Mouse (Mus musculus) MEL (cell line): ENCODE measurements around the gene Shox2. TPM values are rescaled to one million over a fixed set of nuclear protein-coding genes. Genes with fewer than 3 reads are reported as not detected.

Source experiments
- DNase-seq: peaks from one replicate; pipeline ENCODE4 v3.0.0; 2011; ENCODE audit warnings: low read depth, low spot score
- H3K27ac ChIP-seq: 2 replicates; pipeline ENCODE4 v1.5.1; 2012; ENCODE audit warnings: low read depth, mild to moderate bottlenecking, control low read depth, low read length, moderate library complexity; ENCODE audit not compliant: control insufficient read depth
- H3K27me3 ChIP-seq, 2 experiments: fragments of 150-350 bp in 1 of 2; sonication (generic) in 1 of 2; 2 replicates each; pipeline ENCODE4 v1.6.1; 2012; ENCODE audit warnings: low read length in 2 of 2, mild to moderate bottlenecking in 2 of 2, improper control_type of control experiment in 1 of 2, moderate library complexity in 1 of 2; ENCODE audit not compliant: insufficient read depth in 2 of 2, control insufficient read depth in 1 of 2
- H3K36me3 ChIP-seq, 2 experiments: 2 replicates each; pipeline ENCODE4 v1.6.1; 2012 to 2014; ENCODE audit warnings: low read length in 2 of 2, improper control_type of control experiment in 1 of 2, inconsistent platforms in 1 of 2, mild to moderate bottlenecking in 1 of 2; ENCODE audit not compliant: insufficient read depth in 2 of 2, control insufficient read depth in 1 of 2
- H3K4me1 ChIP-seq, 2 experiments: fragments of 150-350 bp in 1 of 2; sonication (generic) in 1 of 2; 2 replicates each; pipeline ENCODE4 v1.6.1; 2012; ENCODE audit warnings: low read length in 2 of 2, improper control_type of control experiment in 1 of 2, mild to moderate bottlenecking in 1 of 2; ENCODE audit not compliant: insufficient read depth in 2 of 2, control insufficient read depth in 1 of 2
- H3K4me3 ChIP-seq, 2 experiments: fragments of 150-350 bp in 1 of 2; sonication (generic) in 1 of 2; 2 replicates each; pipeline ENCODE4 v1.5.1; 2012; ENCODE audit warnings: low read depth in 2 of 2, low read length in 2 of 2, mild to moderate bottlenecking in 2 of 2, moderate library complexity in 2 of 2, control low read depth in 1 of 2, improper control_type of control experiment in 1 of 2; ENCODE audit not compliant: control insufficient read depth in 1 of 2, insufficient read depth in 1 of 2
- H3K79me2 ChIP-seq: 2 replicates; pipeline ENCODE4 v1.6.1; 2012; ENCODE audit warnings: mild to moderate bottlenecking, low read length, moderate library complexity; ENCODE audit not compliant: control insufficient read depth, poor library complexity, insufficient read depth
- H3K9ac ChIP-seq: 2 replicates; pipeline ENCODE4 v1.6.1; 2012; ENCODE audit warnings: low read depth, mild to moderate bottlenecking, control low read depth, low read length, moderate library complexity; ENCODE audit not compliant: control insufficient read depth, poor library complexity, severe bottlenecking
- H3K9me3 ChIP-seq: fragments of 150-350 bp; sonication (generic); replicated peaks from 2 replicates; pipeline ENCODE4 v1.6.1; 2012; ENCODE audit warnings: mild to moderate bottlenecking, low read length, improper control_type of control experiment, moderate library complexity; ENCODE audit not compliant: insufficient read depth
- BHLHE40 ChIP-seq: IDR thresholded peaks from 2 replicates; pipeline ENCODE4 v1.6.1; 2012; ENCODE audit warnings: low read depth, mild to moderate bottlenecking, inconsistent platforms, low read length, improper control_type of control experiment, borderline replicate concordance
- E2F4 ChIP-seq: IDR thresholded peaks from 2 replicates; pipeline ENCODE4 v1.6.1; 2011; ENCODE audit warnings: low read depth, low read length, improper control_type of control experiment, borderline replicate concordance
- ELF1 ChIP-seq: IDR thresholded peaks from 2 replicates; pipeline ENCODE4 v1.6.1; 2014; ENCODE audit warnings: low read depth, mild to moderate bottlenecking, inconsistent platforms, low read length, improper control_type of control experiment, moderate library complexity
- EP300 ChIP-seq, 2 experiments: IDR thresholded peaks; 2 replicates each; pipeline ENCODE4 v1.6.1; 2011; ENCODE audit warnings: improper control_type of control experiment in 2 of 2, low read length in 2 of 2, low read depth in 1 of 2, mild to moderate bottlenecking in 1 of 2
- ETS1 ChIP-seq: IDR thresholded peaks from 2 replicates; pipeline ENCODE4 v1.6.1; 2012; ENCODE audit warnings: low read depth, mild to moderate bottlenecking, inconsistent platforms, low read length, improper control_type of control experiment, moderate library complexity
- GATA1 ChIP-seq: IDR thresholded peaks from 2 replicates; pipeline ENCODE4 v1.6.1; 2011; ENCODE audit warnings: low read depth, low read length, improper control_type of control experiment
- HCFC1 ChIP-seq: IDR thresholded peaks from 2 replicates; pipeline ENCODE4 v1.6.1; 2012; ENCODE audit warnings: low read depth, mild to moderate bottlenecking, inconsistent platforms, low read length, improper control_type of control experiment, moderate library complexity
- JUND ChIP-seq: IDR thresholded peaks from 2 replicates; pipeline ENCODE4 v1.6.1; 2011; ENCODE audit warnings: low read depth, mild to moderate bottlenecking, improper control_type of control experiment, low read length
- MAFK ChIP-seq: IDR thresholded peaks from 2 replicates; pipeline ENCODE4 v1.6.1; 2011; ENCODE audit warnings: low read depth, mild to moderate bottlenecking, low read length, improper control_type of control experiment, borderline replicate concordance
- MAX ChIP-seq: IDR thresholded peaks from 2 replicates; pipeline ENCODE4 v1.6.1; 2011; ENCODE audit warnings: low read length, improper control_type of control experiment
- MAZ ChIP-seq: IDR thresholded peaks from 2 replicates; pipeline ENCODE4 v1.6.1; 2012; ENCODE audit warnings: low read depth, mild to moderate bottlenecking, inconsistent platforms, low read length, improper control_type of control experiment
- MEF2A ChIP-seq: IDR thresholded peaks from 2 replicates; pipeline ENCODE4 v1.6.1; 2014; ENCODE audit warnings: low read depth, mild to moderate bottlenecking, inconsistent platforms, low read length, improper control_type of control experiment; ENCODE audit not compliant: poor library complexity, insufficient replicate concordance, severe bottlenecking; ENCODE audit errors: extremely low read depth
- MYB ChIP-seq: IDR thresholded peaks from 2 replicates; pipeline ENCODE4 v1.6.1; 2011; ENCODE audit warnings: mild to moderate bottlenecking, low read depth, low read length, improper control_type of control experiment
- MYC ChIP-seq: IDR thresholded peaks from 2 replicates; pipeline ENCODE4 v1.6.1; 2011; ENCODE audit warnings: low read depth, mild to moderate bottlenecking, low read length, improper control_type of control experiment, moderate library complexity
- NELFE ChIP-seq: IDR thresholded peaks from 2 replicates; pipeline ENCODE4 v1.6.1; 2011; ENCODE audit warnings: low read depth, low read length, improper control_type of control experiment
- NRF1 ChIP-seq: IDR thresholded peaks from 2 replicates; pipeline ENCODE4 v1.6.1; 2014; ENCODE audit warnings: low read depth, mild to moderate bottlenecking, inconsistent platforms, low read length, improper control_type of control experiment, moderate library complexity; ENCODE audit not compliant: poor library complexity, insufficient read depth, severe bottlenecking
- POLR2A ChIP-seq, 2 experiments: IDR thresholded peaks; 2 replicates each; pipeline ENCODE4 v1.6.1; 2011 to 2012; ENCODE audit warnings: low read length in 2 of 2, mild to moderate bottlenecking in 2 of 2, control low read depth in 1 of 2, improper control_type of control experiment in 1 of 2, low read depth in 1 of 2, moderate library complexity in 1 of 2; ENCODE audit not compliant: control insufficient read depth in 1 of 2, insufficient read depth in 1 of 2, poor library complexity in 1 of 2
- POLR2AphosphoS2 ChIP-seq: IDR thresholded peaks from 2 replicates; pipeline ENCODE4 v1.6.1; 2011; ENCODE audit warnings: low read length, improper control_type of control experiment
- POLR2AphosphoS5 ChIP-seq: IDR thresholded peaks from 2 replicates; pipeline ENCODE4 v1.6.1; 2012; ENCODE audit warnings: low read depth, borderline replicate concordance, mild to moderate bottlenecking, inconsistent platforms, low read length, moderate library complexity, mixed read lengths
- RAD21 ChIP-seq: IDR thresholded peaks from 2 replicates; pipeline ENCODE4 v1.6.1; 2011; ENCODE audit warnings: mild to moderate bottlenecking, low read depth, low read length, improper control_type of control experiment
- RCOR1 ChIP-seq: IDR thresholded peaks from 2 replicates; pipeline ENCODE4 v1.6.1; 2012; ENCODE audit warnings: low read depth, mild to moderate bottlenecking, inconsistent platforms, low read length, improper control_type of control experiment
- SMC3 ChIP-seq: IDR thresholded peaks from 2 replicates; pipeline ENCODE4 v1.6.1; 2011; ENCODE audit warnings: low read depth, low read length, improper control_type of control experiment
- TAL1 ChIP-seq: IDR thresholded peaks from 2 replicates; pipeline ENCODE4 v1.6.1; 2012; ENCODE audit warnings: mild to moderate bottlenecking, inconsistent platforms, low read length, moderate library complexity, mixed read lengths
- TBP ChIP-seq: IDR thresholded peaks from 2 replicates; pipeline ENCODE4 v1.8.0; 2011; ENCODE audit warnings: low read depth, low read length, improper control_type of control experiment
- TCF12 ChIP-seq: IDR thresholded peaks from 2 replicates; pipeline ENCODE4 v1.6.1; 2014; ENCODE audit warnings: low read depth, mild to moderate bottlenecking, inconsistent platforms, low read length, improper control_type of control experiment, moderate library complexity
- UBTF ChIP-seq: IDR thresholded peaks from 2 replicates; pipeline ENCODE4 v1.6.1; 2012; ENCODE audit warnings: low read depth, mild to moderate bottlenecking, inconsistent platforms, low read length, improper control_type of control experiment, moderate library complexity, borderline replicate concordance; ENCODE audit not compliant: insufficient read depth
- USF1 ChIP-seq: IDR thresholded peaks from 2 replicates; pipeline ENCODE4 v1.6.1; 2014; ENCODE audit warnings: low read depth, mild to moderate bottlenecking, inconsistent platforms, low read length, improper control_type of control experiment, moderate library complexity
- ZKSCAN1 ChIP-seq: IDR thresholded peaks from 2 replicates; pipeline ENCODE4 v1.6.1; 2012; ENCODE audit warnings: low read depth, mild to moderate bottlenecking, inconsistent platforms, low read length, improper control_type of control experiment, moderate library complexity
- ZNF384 ChIP-seq: IDR thresholded peaks from 2 replicates; pipeline ENCODE4 v1.6.1; 2012; ENCODE audit warnings: low read depth, mild to moderate bottlenecking, inconsistent platforms, low read length, improper control_type of control experiment
- polyA plus RNA-seq, 2 experiments: library from polyadenylated mRNA; stranded (reverse) in 1 of 2; unstranded in 1 of 2; fragments of >175 nt in 1 of 2; fragments of >200 nt in 1 of 2; gene quantifications; 2 replicates each; pipeline versions ENCODE4 v1.2.1 to v1.2.4; 2012; ENCODE audit warnings: low replicate concordance in 2 of 2, low read depth in 1 of 2; ENCODE audit not compliant: insufficient read length in 2 of 2, insufficient read depth in 1 of 2, missing spikeins in 1 of 2
- total RNA-seq: library from RNA; depleted of rRNA; stranded (reverse); fragments of 300-350 nt; gene quantifications from 2 replicates; pipeline ENCODE4 v1.2.3, GENCODE M21; 2012

The Shox2 gene
- total and polyA plus RNA-seq, 3 experiments = 3.1 to 6.5 TPM; not detected in 1

GRCm38 (mm10) chr3:66977811-66978456, 3.6 kb downstream of the Shox2 start:
- Histone ChIP-seq H3K27ac (no peak overlapping the region), H3K36me3 (peaks cover 0 to 5% of the 10 kb centered on the region in 2 experiments; a peak in 2 of 4 replicates), H3K9me3 (no peaks in the 10 kb centered on the region), H3K27me3 (no peaks in the 10 kb centered on the region), H3K4me1 (peaks cover 3 to 5% of the 10 kb centered on the region in 2 experiments; a peak in 2 of 4 replicates), H3K79me2 (peaks cover 5% of the 10 kb centered on the region; the same call in 1 of the 2 replicates), H3K4me3 (no peak overlapping the region), H3K9ac (no peak overlapping the region)
- TF ChIP-seq RAD21 (no peak), USF1 (no peak), POLR2A (IDR thresholded peaks at IDR 0.05; ENCODE audit: control insufficient read depth in 1 of 2, insufficient read depth in 1 of 2, low read depth in 1 of 2, low read length in 2 of 2, poor library complexity in 1 of 2) (no peak), TCF12 (no peak), TAL1 (no peak), MYC (no peak), POLR2AphosphoS2 (no peak), MAX (no peak), ZKSCAN1 (no peak), EP300 (IDR thresholded peaks at IDR 0.05; ENCODE audit: low read depth in 1 of 2, low read length in 2 of 2) (no peak), MEF2A (no peak), TBP (no peak), MAFK (no peak), SMC3 (no peak), MYB (no peak), ELF1 (no peak), POLR2AphosphoS5 (no peak)
- no peak for DNase-seq

GRCm38 (mm10) chr3:66976889-66977615, 4.5 kb downstream of the Shox2 start:
- Histone ChIP-seq H3K4me3 (no peak overlapping the region), H3K27me3 (no peaks in the 10 kb centered on the region), H3K9me3 (no peaks in the 10 kb centered on the region), H3K4me1 (peaks cover 3 to 5% of the 10 kb centered on the region in 2 experiments; a peak in 2 of 4 replicates), H3K79me2 (peaks cover 5% of the 10 kb centered on the region; the same call in 1 of the 2 replicates), H3K9ac (no peak overlapping the region), H3K36me3 (peaks cover 0 to 5% of the 10 kb centered on the region in 2 experiments; a peak in 2 of 4 replicates), H3K27ac (no peak overlapping the region)
- no peak for DNase-seq
- no peak for TF ChIP-seq RCOR1
- no peak for TF ChIP-seq TAL1
- TF ChIP-seq MAX = no peak
- no peak for TF ChIP-seq NRF1
- no peak for TF ChIP-seq TCF12
- no peak for TF ChIP-seq GATA1
- no peak for TF ChIP-seq RAD21
- TF ChIP-seq NELFE = no peak
- TF ChIP-seq ETS1 = no peak
- no peak for TF ChIP-seq E2F4
- no peak for TF ChIP-seq TBP
- TF ChIP-seq BHLHE40 = no peak
- no peak for TF ChIP-seq ZNF384
- TF ChIP-seq USF1 = no peak
- no peak for TF ChIP-seq MAZ
- no peak for TF ChIP-seq HCFC1
- no peak for TF ChIP-seq JUND
- TF ChIP-seq MYC = no peak
- TF ChIP-seq UBTF = no peak
